Mouse (Mus musculus): ENCODE measurements around the gene Cyp4a32. TPM values are rescaled to one million over a fixed set of nuclear protein-coding genes. Genes with fewer than 3 reads are reported as not detected.
"Not testable (repeated sequence)": the region's sequence is repeated elsewhere in the genome, so short reads cannot be mapped to it uniquely, and the experiment has no call there.

Gene Cyp4a32
- polyA plus RNA-seq, 1 experiment, result not detected

DNA sequence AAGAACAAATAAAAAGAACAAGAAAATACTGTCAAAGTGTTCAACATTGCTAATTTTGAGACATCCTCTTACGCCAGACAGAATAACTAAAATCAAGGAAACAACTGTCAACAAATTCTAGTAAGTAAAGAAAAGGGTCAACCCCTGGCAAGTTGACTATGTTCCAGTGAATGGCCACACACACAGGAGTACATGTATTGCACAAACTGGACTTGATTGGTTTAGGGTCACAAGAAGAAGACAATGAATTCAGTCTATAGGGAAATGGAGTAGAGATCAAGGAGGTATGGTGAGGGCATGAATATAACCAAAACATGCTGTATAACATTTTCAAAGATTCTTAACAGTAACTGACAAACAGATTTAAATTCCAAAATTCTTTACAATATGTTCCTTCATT lies 4.4 kb upstream of the Cyp4a32 start:
- Histone ChIP-seq H3K27ac (ENCODE audit: insufficient read depth, low read length) (no peak overlapping the region), H3K4me1 (ENCODE audit: control insufficient read depth, insufficient read depth, low read length) (no peaks in the 10 kb centered on the region), H3K4me3 (ENCODE audit: insufficient read depth, low read length) (no peak overlapping the region)
- TF ChIP-seq POLR2A (IDR thresholded peaks at IDR 0.05; ENCODE audit: extremely low read depth, insufficient read depth, low read length) (no peak), CTCF (IDR thresholded peaks at IDR 0.05; ENCODE audit: extremely low read depth, insufficient read depth, low read length) (no peak)

DNA sequence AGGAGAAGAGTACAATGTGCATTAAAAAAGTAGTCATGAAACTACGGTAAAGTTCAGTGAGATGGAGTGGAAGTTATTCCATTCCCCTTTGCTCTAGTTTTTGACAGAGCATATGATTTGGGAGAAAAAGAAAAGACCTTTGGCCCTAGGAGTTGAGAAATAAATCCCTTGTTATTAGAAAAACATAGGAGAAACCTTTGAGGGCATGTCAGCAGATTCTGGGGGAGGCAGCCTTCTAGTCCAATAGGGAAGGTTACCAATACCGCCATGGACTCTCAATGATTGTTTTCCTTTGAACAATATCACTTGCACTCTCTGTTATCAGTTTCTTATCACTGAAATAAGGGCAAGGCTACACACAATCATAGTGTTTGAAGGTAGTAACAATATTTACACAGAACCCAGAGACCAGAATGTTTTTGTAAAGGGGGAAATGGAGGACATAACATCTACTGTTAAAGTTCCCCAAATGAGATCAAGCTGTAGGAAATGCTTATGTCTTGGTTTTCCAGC lies 3.9 kb upstream of the Cyp4a32 start:
- H3K4me3 ChIP-seq (ENCODE audit: insufficient read depth, low read length), result no peak overlapping the region
- H3K27ac ChIP-seq (ENCODE audit: insufficient read depth, low read length), result no peak overlapping the region
- no peaks in the 10 kb centered on the region for H3K4me1 ChIP-seq (ENCODE audit: control insufficient read depth, insufficient read depth, low read length)
- TF ChIP-seq POLR2A (IDR thresholded peaks at IDR 0.05; ENCODE audit: extremely low read depth, insufficient read depth, low read length), result no peak
- no peak for TF ChIP-seq CTCF (IDR thresholded peaks at IDR 0.05; ENCODE audit: extremely low read depth, insufficient read depth, low read length)

GRCm38 (mm10) chr4:115614005-115614404 lies 13.2 kb downstream of the Cyp4a32 start:
- TF ChIP-seq CTCF (IDR thresholded peaks at IDR 0.05; ENCODE audit: extremely low read depth, insufficient read depth, low read length) (no peak), POLR2A (IDR thresholded peaks at IDR 0.05; ENCODE audit: extremely low read depth, insufficient read depth, low read length) (no peak)
- Histone ChIP-seq H3K4me3 (ENCODE audit: insufficient read depth, low read length) (no peak overlapping the region), H3K4me1 (ENCODE audit: control insufficient read depth, insufficient read depth, low read length) (no peaks in the 10 kb centered on the region), H3K27ac (ENCODE audit: insufficient read depth, low read length) (no peak overlapping the region)

DNA sequence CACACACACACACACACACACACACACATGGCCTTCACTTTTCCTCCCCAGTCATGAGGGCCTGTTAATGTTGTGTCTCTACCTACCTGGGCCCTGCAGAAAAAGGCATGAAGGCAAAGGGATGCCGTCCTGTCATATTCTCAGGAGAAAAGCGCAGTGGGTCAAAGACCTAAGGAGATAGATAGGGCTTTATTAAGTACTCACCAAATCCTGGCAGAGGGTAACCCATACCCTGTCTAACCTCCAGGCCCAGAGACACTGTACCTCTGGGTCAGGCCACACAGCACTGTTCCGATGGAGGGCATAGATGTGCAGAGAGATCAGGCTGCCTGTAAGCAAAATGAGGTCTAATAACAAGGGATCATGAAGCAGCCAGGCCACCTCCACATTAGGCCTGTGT lies 24.8 kb downstream of the Cyp4a32 start:
- not testable (repeated sequence) for H3K27ac ChIP-seq (ENCODE audit: insufficient read depth, low read length); H3K4me1 ChIP-seq (ENCODE audit: control insufficient read depth, insufficient read depth, low read length); H3K4me3 ChIP-seq (ENCODE audit: insufficient read depth, low read length)

GRCm38 (mm10) chr4:115642967-115643754 lies 42.4 kb downstream of the Cyp4a32 start:
- TF ChIP-seq POLR2A (IDR thresholded peaks at IDR 0.05; ENCODE audit: extremely low read depth, insufficient read depth, low read length), result no peak
- no peak for TF ChIP-seq CTCF (IDR thresholded peaks at IDR 0.05; ENCODE audit: extremely low read depth, insufficient read depth, low read length)
- Histone ChIP-seq H3K27ac (ENCODE audit: insufficient read depth, low read length) (no peak overlapping the region), H3K4me3 (ENCODE audit: insufficient read depth, low read length) (no peak overlapping the region), H3K4me1 (ENCODE audit: control insufficient read depth, insufficient read depth, low read length) (no peaks in the 10 kb centered on the region)

- no peak for TF ChIP-seq CTCF (IDR thresholded peaks at IDR 0.05; ENCODE audit: extremely low read depth, insufficient read depth, low read length)
- no peak for TF ChIP-seq POLR2A (IDR thresholded peaks at IDR 0.05; ENCODE audit: extremely low read depth, insufficient read depth, low read length)
- no peak overlapping the region for H3K4me3 ChIP-seq (ENCODE audit: insufficient read depth, low read length)
- no peak overlapping the region for H3K27ac ChIP-seq (ENCODE audit: insufficient read depth, low read length)
- H3K4me1 ChIP-seq (ENCODE audit: control insufficient read depth, insufficient read depth, low read length), result no peaks in the 10 kb centered on the region
These were observed 44.6 kb downstream of the Cyp4a32 start for GRCm38 (mm10) chr4:115645371-115645770.

DNA sequence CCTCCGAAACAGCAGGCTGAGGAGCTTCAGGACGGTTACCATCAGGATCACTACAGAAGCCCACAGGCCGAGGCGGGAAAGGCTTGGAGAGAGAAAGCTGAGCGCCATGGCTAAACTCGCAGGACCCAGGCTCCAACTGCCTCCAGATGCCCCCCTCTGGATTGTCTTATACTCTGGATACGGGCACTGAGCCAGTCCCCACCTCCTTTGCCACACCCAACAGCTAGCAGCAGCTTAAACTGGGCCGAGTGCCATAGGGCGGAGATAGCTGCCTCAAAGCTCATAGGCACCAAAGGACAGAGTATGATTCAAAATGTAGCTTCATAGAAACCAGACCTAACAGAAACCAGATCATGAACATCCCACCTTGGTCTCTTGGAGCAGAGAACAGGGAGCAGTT lies 46.8 kb downstream of the Cyp4a32 start, which contains the start of gene Cyp4b1:
Cyp4b1 (minus strand) TSS at position 144 of the 400 bp plus-strand sequence.
- TF ChIP-seq POLR2A (IDR thresholded peaks at IDR 0.05; ENCODE audit: extremely low read depth, insufficient read depth, low read length), result no peak
- no peak for TF ChIP-seq CTCF (IDR thresholded peaks at IDR 0.05; ENCODE audit: extremely low read depth, insufficient read depth, low read length)
- Histone ChIP-seq H3K27ac (ENCODE audit: insufficient read depth, low read length) (no peak within 1 kb of the TSS), H3K4me1 (ENCODE audit: control insufficient read depth, insufficient read depth, low read length) (no peaks in the 10 kb centered on the region), H3K4me3 (ENCODE audit: insufficient read depth, low read length) (no peak within 1 kb of the TSS)

- H3K4me3 ChIP-seq (ENCODE audit: insufficient read depth, low read length), result no peak overlapping the region
- no peaks in the 10 kb centered on the region for H3K4me1 ChIP-seq (ENCODE audit: control insufficient read depth, insufficient read depth, low read length)
- no peak overlapping the region for H3K27ac ChIP-seq (ENCODE audit: insufficient read depth, low read length)
- TF ChIP-seq CTCF (IDR thresholded peaks at IDR 0.05; ENCODE audit: extremely low read depth, insufficient read depth, low read length) (no peak), POLR2A (IDR thresholded peaks at IDR 0.05; ENCODE audit: extremely low read depth, insufficient read depth, low read length) (no peak)
These were observed 48.0 kb downstream of the Cyp4a32 start for GRCm38 (mm10) chr4:115648752-115649151.

- Histone ChIP-seq H3K27ac (ENCODE audit: insufficient read depth, low read length) (no peak overlapping the region), H3K4me3 (ENCODE audit: insufficient read depth, low read length) (no peak overlapping the region), H3K4me1 (ENCODE audit: control insufficient read depth, insufficient read depth, low read length) (no peaks in the 10 kb centered on the region)
- TF ChIP-seq CTCF (IDR thresholded peaks at IDR 0.05; ENCODE audit: extremely low read depth, insufficient read depth, low read length) (no peak), POLR2A (IDR thresholded peaks at IDR 0.05; ENCODE audit: extremely low read depth, insufficient read depth, low read length) (no peak)
These were observed 48.6 kb downstream of the Cyp4a32 start for GRCm38 (mm10) chr4:115649344-115649743.

GRCm38 (mm10) chr4:115650866-115651265 lies 50.1 kb downstream of the Cyp4a32 start:
- H3K4me1 ChIP-seq (ENCODE audit: control insufficient read depth, insufficient read depth, low read length), result no peaks in the 10 kb centered on the region
- H3K27ac ChIP-seq (ENCODE audit: insufficient read depth, low read length), result no peak overlapping the region
- TF ChIP-seq CTCF (IDR thresholded peaks at IDR 0.05; ENCODE audit: extremely low read depth, insufficient read depth, low read length) (no peak), POLR2A (IDR thresholded peaks at IDR 0.05; ENCODE audit: extremely low read depth, insufficient read depth, low read length) (no peak)
- H3K4me3 ChIP-seq (ENCODE audit: insufficient read depth, low read length), result no peak overlapping the region

DNA sequence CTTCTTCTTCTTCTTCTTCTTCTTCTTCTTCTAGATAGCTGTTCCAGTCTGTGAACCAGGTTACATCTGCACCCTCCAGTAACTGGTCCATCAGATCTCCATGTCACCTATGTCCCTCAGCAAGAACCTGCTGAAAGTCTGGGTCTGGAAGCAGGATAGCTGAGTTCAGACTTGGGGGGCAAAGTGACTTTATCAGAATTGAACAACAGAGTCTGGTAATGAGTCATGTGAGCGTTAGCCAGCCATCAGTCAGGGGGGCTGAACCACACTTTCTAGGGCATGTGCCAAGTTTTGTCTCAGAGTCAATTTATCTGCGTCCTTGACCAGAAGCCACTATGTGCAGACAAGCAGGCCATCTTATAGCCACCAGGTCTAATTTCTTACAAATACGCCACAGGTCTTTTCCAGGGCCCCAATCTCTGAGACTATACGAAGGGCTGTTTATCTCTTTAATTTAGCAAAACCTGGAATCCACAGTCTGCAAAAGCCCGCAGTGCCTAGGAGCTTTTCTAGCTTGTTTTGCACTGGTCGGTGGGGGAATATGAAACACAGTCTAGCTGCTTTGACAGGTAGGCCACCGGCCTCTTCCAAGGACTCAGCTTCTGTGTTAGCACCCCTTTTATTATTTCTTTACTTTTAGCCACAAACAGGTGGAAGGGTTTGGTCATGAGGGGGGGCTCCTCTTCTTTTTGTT lies 55.2 kb downstream of the Cyp4a32 start:
- H3K4me3 ChIP-seq (ENCODE audit: insufficient read depth, low read length); H3K27ac ChIP-seq (ENCODE audit: insufficient read depth, low read length); H3K4me1 ChIP-seq (ENCODE audit: control insufficient read depth, insufficient read depth, low read length): not testable (repeated sequence)

- H3K4me1 ChIP-seq (ENCODE audit: control insufficient read depth, insufficient read depth, low read length); H3K27ac ChIP-seq (ENCODE audit: insufficient read depth, low read length); H3K4me3 ChIP-seq (ENCODE audit: insufficient read depth, low read length): not testable (repeated sequence)
These were observed 55.8 kb downstream of the Cyp4a32 start for GRCm38 (mm10) chr4:115656535-115656922.
